Mouse (Mus musculus) bone marrow macrophage, adult 2 months (primary cell): ENCODE measurements around the gene Soat2. TPM values are rescaled to one million over a fixed set of nuclear protein-coding genes. Genes with fewer than 3 reads are reported as not detected.

Experiments used
- H3K27ac ChIP-seq: 2 replicates; pipeline ENCODE4 v1.5.1; 2012; ENCODE audit warnings: low read depth, low read length; ENCODE audit not compliant: insufficient read depth
- H3K4me1 ChIP-seq: 2 replicates; pipeline ENCODE4 v1.6.1; 2012; ENCODE audit warnings: low read length; ENCODE audit not compliant: control insufficient read depth, insufficient read depth
- H3K4me3 ChIP-seq: 2 replicates; pipeline ENCODE4 v1.5.1; 2012; ENCODE audit warnings: mild to moderate bottlenecking, low read length, moderate library complexity; ENCODE audit not compliant: insufficient read depth
- CTCF ChIP-seq: IDR thresholded peaks from 2 replicates; pipeline ENCODE4 v1.5.1; 2012; ENCODE audit warnings: low read depth, mild to moderate bottlenecking, low read length, moderate library complexity
- POLR2A ChIP-seq: IDR thresholded peaks from 2 replicates; pipeline ENCODE4 v1.6.1; 2012; ENCODE audit warnings: mild to moderate bottlenecking, low read depth, low read length, borderline replicate concordance
- polyA plus RNA-seq: library from polyadenylated mRNA; stranded (reverse); fragments of >200 nt; gene quantifications from 2 replicates; pipeline ENCODE4 v1.2.4, GENCODE M21; 2012; ENCODE audit not compliant: missing spikeins, insufficient read depth, insufficient read length

Soat2 gene
- polyA plus RNA-seq, 1 experiment, result 0.50 TPM

DNA sequence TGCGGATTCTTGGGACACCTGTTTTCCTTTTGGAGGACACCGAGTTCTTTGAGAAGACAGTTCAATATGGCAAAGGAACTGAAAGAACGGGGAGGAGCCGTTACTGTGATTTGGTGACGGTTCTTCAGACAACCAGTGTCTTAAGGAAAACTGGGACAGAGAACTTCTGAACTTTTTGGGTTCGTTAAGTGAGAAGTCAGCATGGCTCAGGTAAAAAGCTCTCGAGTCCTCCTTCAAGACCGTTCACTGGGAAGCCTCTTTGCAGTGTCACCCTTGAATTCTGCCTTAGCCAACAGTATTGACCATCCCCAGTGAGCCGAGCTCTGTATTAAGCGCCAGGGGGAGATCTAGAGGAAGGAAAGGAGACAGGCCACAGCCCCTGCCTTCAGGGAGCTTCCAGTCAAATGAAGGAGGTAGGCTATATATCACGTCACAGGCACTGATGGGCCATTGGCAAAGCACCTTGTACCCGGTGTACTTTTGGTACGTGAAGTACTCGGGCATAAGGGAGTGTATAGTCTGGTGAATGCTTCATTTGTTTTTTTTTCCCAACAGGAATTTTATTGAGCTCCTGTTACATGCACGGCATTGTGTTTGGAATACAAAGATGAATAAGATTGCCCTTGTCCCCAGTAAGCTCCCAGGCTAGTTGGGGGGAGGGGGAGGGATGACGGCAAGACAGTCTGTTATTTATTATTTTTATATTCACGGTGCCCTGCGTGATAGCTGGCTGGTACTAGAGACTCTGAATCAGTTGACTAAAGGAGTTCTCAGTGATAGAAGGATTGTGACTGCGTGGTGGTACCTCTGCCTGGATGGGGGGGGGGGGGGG lies 54.6 kb downstream of the Soat2 start, which contains the start of gene Csad:
TSS of gene Csad (minus strand) at position 51 of the 832 bp plus-strand sequence.
- Histone ChIP-seq H3K4me3 (peak within 1 kb of the TSS; percentile 89), H3K4me1 (peaks cover 17% of the 10 kb centered on the region), H3K27ac (peak within 1 kb of the TSS; percentile 96)
- no peak for TF ChIP-seq POLR2A
- no peak for TF ChIP-seq CTCF

DNA sequence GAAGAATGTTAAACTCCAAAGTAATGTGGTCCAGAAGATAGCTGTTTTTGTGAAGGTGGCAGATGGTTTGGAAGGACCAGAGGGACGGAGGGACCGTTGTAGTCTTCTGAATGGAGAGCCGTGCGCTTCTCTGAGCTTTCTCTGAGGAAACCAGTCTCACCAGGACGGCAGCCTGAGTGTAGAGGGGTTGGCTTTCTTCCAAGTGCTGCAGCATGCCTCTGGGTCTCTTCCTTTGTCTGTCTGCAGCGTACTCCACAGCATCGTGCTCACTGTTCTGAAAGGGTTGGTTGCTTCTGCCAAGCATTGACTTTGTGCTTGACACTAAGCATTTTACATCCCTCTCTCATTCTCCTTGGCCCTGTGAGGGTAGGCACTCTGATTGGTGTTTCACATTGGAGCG lies 55.5 kb downstream of the Soat2 start:
- no peak overlapping the region for H3K4me3 ChIP-seq
- peaks cover 17% of the 10 kb centered on the region for H3K4me1 ChIP-seq

DNA sequence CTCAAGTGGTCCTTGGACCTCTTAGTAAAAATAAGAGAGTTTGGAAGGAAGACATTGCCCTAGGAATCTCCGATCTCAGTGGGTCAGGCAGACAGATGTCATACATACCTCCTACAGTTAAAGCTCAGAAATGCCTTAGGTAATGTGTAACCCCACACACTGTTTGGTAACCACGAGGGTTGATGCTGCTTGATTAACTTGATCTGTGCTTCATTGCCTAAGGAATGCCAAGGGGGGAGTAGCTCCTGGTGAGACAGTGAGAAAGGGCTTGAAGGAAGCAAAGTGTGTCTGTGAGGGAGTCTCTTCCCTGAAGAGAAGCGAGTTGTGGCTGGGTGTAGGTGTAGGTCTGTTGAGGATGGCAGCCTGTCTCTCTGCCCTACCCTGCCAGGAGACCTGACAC lies 57.0 kb downstream of the Soat2 start:
- peaks cover 12% of the 10 kb centered on the region for H3K4me1 ChIP-seq
- no peak overlapping the region for H3K4me3 ChIP-seq
- no peak overlapping the region for H3K27ac ChIP-seq
- no peak for TF ChIP-seq POLR2A
- TF ChIP-seq CTCF, result no peak

More for the DNA sequence above, 55.5 kb downstream of the Soat2 start:
- no peak overlapping the region for H3K27ac ChIP-seq
- no peak for TF ChIP-seq POLR2A
- TF ChIP-seq CTCF, result no peak

DNA sequence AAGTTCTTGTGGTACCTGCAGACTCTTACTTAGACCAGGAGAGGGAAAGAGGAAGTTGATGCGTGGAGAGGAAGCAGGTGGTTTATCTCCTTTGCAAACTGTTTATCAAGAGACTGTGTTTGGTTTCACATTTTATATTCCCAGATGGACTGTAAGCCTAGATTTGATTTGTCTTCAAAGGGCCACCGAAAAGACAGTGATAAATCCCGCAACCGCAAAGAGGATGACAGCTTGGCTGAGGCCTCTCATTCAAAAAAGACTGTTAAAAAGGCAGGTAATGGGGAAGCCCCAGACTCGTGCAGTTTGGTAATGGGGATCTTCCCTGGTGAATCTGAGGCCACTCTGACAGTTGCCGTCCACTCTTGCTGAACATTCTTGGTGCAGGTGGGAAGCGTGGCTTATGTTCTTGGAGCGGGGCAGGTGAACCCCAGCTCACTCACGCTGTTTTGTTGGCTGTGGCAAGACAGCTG lies 57.8 kb downstream of the Soat2 start:
- H3K4me3 ChIP-seq, result no peak overlapping the region
- TF ChIP-seq POLR2A (no peak), CTCF (no peak)
- H3K4me1 ChIP-seq, result peaks cover 11% of the 10 kb centered on the region
- H3K27ac ChIP-seq, result no peak overlapping the region

DNA sequence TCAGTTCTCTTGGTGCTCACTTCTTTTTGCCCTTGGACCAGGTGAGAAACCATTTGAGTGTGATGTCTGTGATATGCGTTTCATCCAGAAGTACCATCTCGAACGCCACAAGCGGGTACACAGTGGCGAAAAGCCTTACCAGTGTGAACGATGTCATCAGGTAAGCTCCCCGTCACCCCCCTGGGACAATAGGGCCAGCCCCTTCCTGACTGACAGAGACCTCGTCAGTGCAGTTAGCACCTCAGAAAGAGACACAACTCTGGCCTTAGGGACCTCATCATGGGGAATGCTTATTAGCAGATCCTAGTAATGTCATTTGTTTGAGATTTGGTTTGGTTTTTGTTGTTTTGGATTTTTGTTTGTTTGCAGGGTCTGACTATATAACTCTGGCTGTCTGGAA lies 58.8 kb downstream of the Soat2 start:
- H3K27ac ChIP-seq, result no peak overlapping the region
- no peak for TF ChIP-seq POLR2A
- no peak for TF ChIP-seq CTCF
- peaks cover 11% of the 10 kb centered on the region for H3K4me1 ChIP-seq
- no peak overlapping the region for H3K4me3 ChIP-seq

DNA sequence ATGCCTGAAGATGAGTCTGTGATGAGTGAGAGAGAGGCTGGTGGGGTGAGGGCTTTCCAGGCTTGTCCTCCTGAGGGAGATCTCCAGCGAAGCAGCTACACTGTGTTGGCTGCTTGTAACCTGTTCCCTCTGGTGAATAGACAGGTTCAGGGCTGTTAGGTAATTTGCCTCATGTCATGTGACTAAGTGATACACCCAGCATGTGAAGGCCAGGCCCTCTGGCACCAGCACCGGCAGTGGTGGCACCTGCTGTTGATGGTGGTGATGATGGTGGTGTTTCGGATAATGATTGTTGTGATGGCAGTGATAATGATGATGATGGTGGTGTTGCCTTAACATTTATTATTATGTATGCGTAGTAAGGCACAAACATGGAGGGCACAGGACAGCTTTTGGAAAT lies 60.5 kb downstream of the Soat2 start:
- Histone ChIP-seq H3K4me1 (peaks cover 2% of the 10 kb centered on the region; the same call in 1 of the 2 replicates), H3K4me3 (no peak overlapping the region), H3K27ac (no peak overlapping the region)
- TF ChIP-seq CTCF, result no peak
- no peak for TF ChIP-seq POLR2A

DNA sequence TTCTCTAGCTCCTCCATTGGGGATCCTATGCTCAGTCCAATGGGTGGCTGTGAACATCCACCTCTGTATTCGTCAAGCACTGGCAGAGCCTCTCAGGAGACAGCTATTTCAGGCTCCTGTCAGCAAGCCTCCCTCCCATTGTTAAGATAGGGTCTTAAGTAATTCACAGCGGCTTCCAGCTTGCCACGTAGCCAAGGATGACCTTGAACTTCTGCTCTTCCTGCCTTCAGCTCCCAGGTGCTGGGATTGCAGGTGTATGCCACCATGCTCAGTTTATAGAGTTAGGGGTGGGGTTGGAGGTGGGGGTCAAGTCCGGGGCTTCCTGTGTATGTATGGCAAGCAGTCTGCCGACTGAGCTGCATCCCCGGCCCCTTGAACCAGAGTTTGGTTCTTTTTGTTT lies 61.6 kb downstream of the Soat2 start:
- no peak overlapping the region for H3K27ac ChIP-seq
- H3K4me3 ChIP-seq, result no peak overlapping the region
- no peaks in the 10 kb centered on the region for H3K4me1 ChIP-seq
- no peak for TF ChIP-seq CTCF
- TF ChIP-seq POLR2A, result no peak

Other genes starting within 250 kb of the Soat2 start
- gene Krt4, start 225.8 kb upstream of the Soat2 start, polyA plus RNA-seq, result not detected in 2 replicates
- gene Krt79, start 210.2 kb upstream of the Soat2 start, polyA plus RNA-seq, result not detected in 2 replicates
- gene Krt78, start 196.2 kb upstream of the Soat2 start, polyA plus RNA-seq, result not detected in 2 replicates
- gene Krt8, start 146.0 kb upstream of the Soat2 start, polyA plus RNA-seq, result not detected in 2 replicates
- not detected in 2 replicates for gene Krt18, start 122.3 kb upstream of the Soat2 start, polyA plus RNA-seq
- gene Eif4b, start 76.8 kb upstream of the Soat2 start, polyA plus RNA-seq, result 188 and 222 TPM in 2 replicates
- 1.4 and 2.1 TPM in 2 replicates for gene Tns2, start 50.1 kb upstream of the Soat2 start, polyA plus RNA-seq
- 20.8 and 21.4 TPM in 2 replicates for gene Spryd3, start 14.3 kb upstream of the Soat2 start, polyA plus RNA-seq
- not detected in 2 replicates for gene Igfbp6, start 6.2 kb upstream of the Soat2 start, polyA plus RNA-seq
- gene Zfp740, start 52.7 kb downstream of the Soat2 start, polyA plus RNA-seq, result 71.6 and 79.5 TPM in 2 replicates
- gene Csad, start 54.2 kb downstream of the Soat2 start, polyA plus RNA-seq, result 60.4 and 60.5 TPM in 2 replicates
- 32.3 and 35.8 TPM in 2 replicates for gene Itgb7, start 81.4 kb downstream of the Soat2 start, polyA plus RNA-seq
- 29.8 and 30.4 TPM in 2 replicates for gene Rarg, start 107.0 kb downstream of the Soat2 start, polyA plus RNA-seq
- gene Gm9918, start 120.0 kb downstream of the Soat2 start, polyA plus RNA-seq, result not detected in 2 replicates
- 71.6 and 78.4 TPM in 2 replicates for gene Mfsd5, start 128.9 kb downstream of the Soat2 start, polyA plus RNA-seq
- gene Espl1, start 145.7 kb downstream of the Soat2 start, polyA plus RNA-seq, result 15.6 and 17.9 TPM in 2 replicates
- 542 and 550 TPM in 2 replicates for gene Pfdn5, start 175.6 kb downstream of the Soat2 start, polyA plus RNA-seq
- 41.5 and 46.2 TPM in 2 replicates for gene Myg1, start 181.2 kb downstream of the Soat2 start, polyA plus RNA-seq
- gene Aaas, start 200.2 kb downstream of the Soat2 start, polyA plus RNA-seq, result 35.7 and 39.7 TPM in 2 replicates
- gene Sp7, start 216.7 kb downstream of the Soat2 start, polyA plus RNA-seq, result 0.25 TPM in 1 of 2 replicates, not detected in the other